Mouse (Mus musculus): ENCODE measurements at regions not wholly inside any gene's neighbourhood (a gene's known extent, or its start where the extent isn't known, plus 50 kb on each side); places are given as distances from the start of the nearest gene placed in this dataset.

DNA sequence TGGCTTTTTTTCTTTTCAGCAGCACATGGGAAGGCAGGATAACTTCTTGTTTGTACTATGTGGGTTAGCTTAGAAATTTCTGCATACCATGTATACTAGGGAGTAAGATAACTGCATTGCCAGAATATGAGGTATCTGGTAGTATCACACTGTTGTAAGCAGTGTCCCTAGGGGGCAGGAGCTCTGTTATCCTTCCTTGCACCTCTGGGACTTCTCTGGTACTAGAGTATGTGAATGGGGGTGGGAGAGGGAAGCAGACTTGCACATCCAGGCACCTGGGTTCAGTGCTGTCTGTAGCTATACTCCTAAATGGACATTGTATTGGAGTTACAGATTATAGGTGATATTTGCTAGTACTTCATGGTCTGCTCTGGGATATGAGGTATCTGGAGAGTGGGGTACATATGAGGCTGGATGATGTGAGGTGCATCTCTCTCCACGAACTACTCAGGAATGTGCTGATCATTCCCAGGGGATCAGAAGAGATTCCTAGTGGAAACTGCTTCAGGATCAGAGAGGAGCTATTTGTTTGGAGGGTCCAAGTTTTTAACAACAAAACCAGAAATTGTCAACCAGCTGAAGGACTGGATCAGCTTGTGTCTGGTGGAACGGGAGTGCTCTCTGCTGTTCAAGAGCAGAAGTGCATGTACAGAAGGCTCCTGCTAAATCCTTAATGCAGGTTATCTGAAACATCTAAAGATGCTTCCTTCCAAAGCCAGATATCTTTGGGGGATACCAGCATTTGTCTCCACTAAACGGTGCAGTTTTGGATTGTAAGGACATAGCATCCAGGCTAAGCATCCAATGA, 402.7 kb upstream of the Vrk2 start:
- no peak for TF ChIP-seq POLR2A (IDR thresholded peaks at IDR 0.05; ENCODE audit: borderline replicate concordance, low read depth, low read length)
- TF ChIP-seq CTCF (IDR thresholded peaks at IDR 0.05; ENCODE audit: low read depth, low read length) = no peak
- Histone ChIP-seq H3K4me3 (ENCODE audit: insufficient read depth, low read length) (no peak overlapping the region), H3K4me1 (ENCODE audit: control insufficient read depth, insufficient read depth, low read length) (no peaks in the 10 kb centered on the region), H3K27ac (ENCODE audit: insufficient read depth, low read depth, low read length) (no peak overlapping the region)

DNA sequence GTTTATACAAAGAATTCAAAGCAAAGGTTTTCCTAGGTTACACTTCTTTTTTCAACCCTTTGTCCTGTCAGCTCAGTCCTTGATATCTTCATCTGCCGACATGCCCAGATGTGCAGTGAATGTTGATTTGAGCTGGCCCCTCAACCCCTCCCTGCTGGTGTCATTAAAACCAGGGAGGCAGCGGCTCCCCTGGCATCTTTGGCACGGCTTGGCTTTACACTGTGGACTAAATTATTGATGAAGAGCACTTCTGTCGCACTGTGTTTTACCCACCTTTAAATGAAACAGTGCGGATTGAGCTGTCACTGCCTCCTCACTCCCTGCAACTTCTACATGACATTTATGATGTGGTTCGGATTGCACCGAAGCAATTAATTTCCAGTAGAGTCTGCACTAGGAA, 387.4 kb upstream of the Vrk2 start:
- Histone ChIP-seq H3K27ac (ENCODE audit: insufficient read depth, low read depth, low read length) (no peak overlapping the region), H3K4me3 (ENCODE audit: insufficient read depth, low read length) (no peak overlapping the region), H3K4me1 (ENCODE audit: control insufficient read depth, insufficient read depth, low read length) (no peaks in the 10 kb centered on the region)
- TF ChIP-seq POLR2A (IDR thresholded peaks at IDR 0.05; ENCODE audit: borderline replicate concordance, low read depth, low read length) = no peak
- no peak for TF ChIP-seq CTCF (IDR thresholded peaks at IDR 0.05; ENCODE audit: low read depth, low read length)

DNA sequence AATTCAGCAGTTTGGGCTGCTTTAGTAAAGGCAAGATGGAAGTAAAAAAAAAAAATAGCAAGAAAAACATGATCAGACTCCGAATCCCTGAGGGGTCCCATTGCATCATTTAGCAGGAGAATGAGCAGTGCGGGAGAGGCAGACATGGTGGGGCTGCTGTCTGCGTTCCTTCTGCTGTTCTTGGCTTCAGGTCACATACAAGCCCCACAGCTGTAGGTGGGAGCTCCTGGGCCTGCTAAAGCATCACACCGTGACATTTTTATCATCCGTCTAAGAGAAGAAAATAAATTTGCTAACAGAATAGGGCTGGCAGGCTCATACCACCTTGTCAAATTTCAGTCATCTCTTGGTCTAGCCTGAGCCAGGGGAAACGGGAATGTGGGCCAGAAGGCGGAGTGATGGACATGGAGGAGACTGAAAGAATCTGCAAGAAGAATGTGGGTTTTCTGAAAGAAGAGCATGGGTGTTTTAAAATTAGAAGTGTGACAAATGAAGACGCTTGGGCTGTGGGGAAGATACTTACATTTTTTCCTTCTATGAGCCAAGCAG, 378.8 kb upstream of the Vrk2 start:
- Histone ChIP-seq H3K4me1 (ENCODE audit: control insufficient read depth, insufficient read depth, low read length) (no peaks in the 10 kb centered on the region), H3K4me3 (ENCODE audit: insufficient read depth, low read length) (no peak overlapping the region), H3K27ac (ENCODE audit: insufficient read depth, low read depth, low read length) (no peak overlapping the region)
- TF ChIP-seq CTCF (IDR thresholded peaks at IDR 0.05; ENCODE audit: low read depth, low read length) = no peak
- no peak for TF ChIP-seq POLR2A (IDR thresholded peaks at IDR 0.05; ENCODE audit: borderline replicate concordance, low read depth, low read length)

DNA sequence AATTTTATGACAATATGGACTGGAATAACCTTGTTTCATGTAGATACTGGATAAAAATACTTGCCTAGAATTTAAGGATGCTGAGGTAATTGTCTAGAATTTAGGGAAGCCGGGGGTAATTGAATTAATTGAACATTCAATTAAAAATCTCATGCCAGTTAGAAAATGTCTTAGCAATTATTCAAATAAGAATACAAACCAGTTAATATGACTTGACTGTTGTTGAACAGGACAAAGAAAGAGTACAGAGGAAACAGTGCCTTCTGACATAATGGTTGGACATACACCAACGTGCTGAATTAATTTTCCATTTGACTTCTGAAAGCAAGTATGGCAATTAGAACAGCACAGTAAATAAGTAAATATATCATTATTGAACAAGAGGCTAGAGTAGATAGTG, 377.4 kb upstream of the Vrk2 start:
- no peak overlapping the region for H3K4me3 ChIP-seq (ENCODE audit: insufficient read depth, low read length)
- TF ChIP-seq CTCF (IDR thresholded peaks at IDR 0.05; ENCODE audit: low read depth, low read length) (no peak), POLR2A (IDR thresholded peaks at IDR 0.05; ENCODE audit: borderline replicate concordance, low read depth, low read length) (no peak)
- H3K27ac ChIP-seq (ENCODE audit: insufficient read depth, low read depth, low read length) = no peak overlapping the region
- no peaks in the 10 kb centered on the region for H3K4me1 ChIP-seq (ENCODE audit: control insufficient read depth, insufficient read depth, low read length)

DNA sequence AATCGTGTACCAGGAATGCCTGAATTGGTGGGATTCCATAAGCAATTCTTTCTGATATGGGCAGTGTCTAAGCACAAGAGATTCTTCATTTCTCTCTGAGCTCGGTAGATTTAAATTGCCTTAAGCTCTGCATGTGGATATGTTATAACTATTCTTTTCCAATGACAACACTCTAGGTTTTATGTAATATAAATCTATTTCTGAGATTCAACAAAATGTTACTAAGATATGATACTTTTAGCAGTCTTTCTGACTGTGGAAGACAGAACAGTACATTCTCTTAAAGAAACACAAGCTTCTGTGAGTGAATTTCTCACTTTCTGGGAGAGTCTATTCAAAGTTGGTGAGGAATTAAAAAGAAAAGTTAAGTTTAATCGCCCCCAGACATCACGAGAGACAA, 373.6 kb upstream of the Vrk2 start:
- no peak overlapping the region for H3K27ac ChIP-seq (ENCODE audit: insufficient read depth, low read depth, low read length)
- TF ChIP-seq POLR2A (IDR thresholded peaks at IDR 0.05; ENCODE audit: borderline replicate concordance, low read depth, low read length) (no peak), CTCF (IDR thresholded peaks at IDR 0.05; ENCODE audit: low read depth, low read length) (no peak)
- H3K4me3 ChIP-seq (ENCODE audit: insufficient read depth, low read length) = no peak overlapping the region
- H3K4me1 ChIP-seq (ENCODE audit: control insufficient read depth, insufficient read depth, low read length) = no peaks in the 10 kb centered on the region

DNA sequence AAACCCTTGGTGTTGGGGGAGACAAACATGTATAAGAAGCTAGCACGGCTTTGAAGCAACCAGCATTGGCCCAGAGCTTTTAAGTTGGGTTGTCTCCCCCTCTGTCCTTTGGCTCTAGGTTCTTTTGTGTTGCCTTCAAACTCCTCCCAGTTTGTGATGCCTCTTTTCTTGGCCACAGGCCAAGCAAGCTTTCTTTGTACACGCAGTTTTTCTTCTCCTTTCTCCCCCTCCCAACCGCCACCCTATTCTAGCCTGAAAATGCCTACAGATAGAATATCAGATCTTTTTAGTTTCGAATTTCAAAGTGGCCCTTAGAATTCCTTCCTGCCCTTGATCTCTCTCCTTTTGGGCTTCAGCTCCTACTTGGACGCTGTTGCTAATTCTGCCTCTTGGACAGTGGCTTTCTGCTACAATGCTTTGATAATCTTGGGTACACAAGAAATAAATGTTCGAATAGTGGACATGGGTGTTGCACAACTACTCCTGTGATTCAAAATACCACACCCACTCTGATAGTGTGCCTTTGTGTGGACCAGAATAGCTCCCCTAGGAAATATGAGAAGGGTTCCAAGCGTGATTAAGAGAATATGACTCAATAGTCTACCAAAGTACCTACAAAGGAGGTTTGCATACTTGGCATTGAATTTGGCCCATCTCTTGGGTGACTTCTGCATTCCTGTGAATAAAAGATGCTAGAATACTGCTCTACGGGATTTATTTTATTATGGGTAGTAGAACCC, 369.3 kb upstream of the Vrk2 start:
- H3K4me1 ChIP-seq (ENCODE audit: control insufficient read depth, insufficient read depth, low read length) = no peaks in the 10 kb centered on the region
- no peak overlapping the region for H3K27ac ChIP-seq (ENCODE audit: insufficient read depth, low read depth, low read length)
- TF ChIP-seq POLR2A (IDR thresholded peaks at IDR 0.05; ENCODE audit: borderline replicate concordance, low read depth, low read length) (no peak), CTCF (IDR thresholded peaks at IDR 0.05; ENCODE audit: low read depth, low read length) (no peak)
- no peak overlapping the region for H3K4me3 ChIP-seq (ENCODE audit: insufficient read depth, low read length)

DNA sequence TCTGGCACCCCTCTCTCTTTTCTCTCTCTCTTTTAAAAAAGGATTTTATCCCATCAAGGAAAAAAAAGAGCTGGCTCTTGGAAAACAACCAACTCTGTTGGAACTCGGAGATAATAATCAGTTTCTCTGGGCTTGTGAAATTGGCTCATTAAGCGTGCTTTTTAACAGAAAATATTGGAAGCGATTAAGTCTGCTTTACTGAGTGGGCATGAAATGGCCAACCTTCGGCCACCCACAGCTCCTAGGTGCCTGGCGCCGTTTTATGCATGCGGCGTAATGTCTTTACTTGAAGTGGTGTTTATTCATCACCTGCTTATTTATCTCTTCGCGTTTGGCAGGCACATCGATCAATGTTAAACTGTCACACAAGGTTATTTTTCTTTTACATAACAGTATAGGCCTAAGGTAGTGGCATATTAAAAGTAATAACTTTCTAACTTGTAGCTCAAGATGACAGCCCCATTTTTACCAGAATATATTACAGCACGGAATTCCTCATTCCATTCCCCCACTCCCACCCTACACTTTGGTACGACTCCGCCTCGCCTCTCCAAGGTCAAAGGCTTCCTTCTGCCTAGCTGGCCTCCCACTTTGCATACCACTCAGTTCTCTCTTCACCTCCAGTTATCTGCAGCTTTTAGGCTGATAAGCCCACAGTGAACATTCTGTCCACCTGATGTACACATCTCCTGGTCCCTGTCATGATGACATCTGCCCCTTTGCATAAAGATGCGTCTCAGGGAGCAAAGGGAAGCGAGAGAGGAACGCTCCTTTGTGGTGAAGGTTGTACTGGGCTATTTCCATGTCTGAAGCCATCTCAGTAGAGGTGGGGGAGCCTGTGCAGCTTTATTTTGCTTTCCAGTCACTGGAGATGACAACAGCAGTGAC, 368.5 kb upstream of the Vrk2 start:
- TF ChIP-seq POLR2A (IDR thresholded peaks at IDR 0.05; ENCODE audit: borderline replicate concordance, low read depth, low read length) (no peak), CTCF (IDR thresholded peaks at IDR 0.05; ENCODE audit: low read depth, low read length) (no peak)
- no peak overlapping the region for H3K27ac ChIP-seq (ENCODE audit: insufficient read depth, low read depth, low read length)
- H3K4me1 ChIP-seq (ENCODE audit: control insufficient read depth, insufficient read depth, low read length) = no peaks in the 10 kb centered on the region

DNA sequence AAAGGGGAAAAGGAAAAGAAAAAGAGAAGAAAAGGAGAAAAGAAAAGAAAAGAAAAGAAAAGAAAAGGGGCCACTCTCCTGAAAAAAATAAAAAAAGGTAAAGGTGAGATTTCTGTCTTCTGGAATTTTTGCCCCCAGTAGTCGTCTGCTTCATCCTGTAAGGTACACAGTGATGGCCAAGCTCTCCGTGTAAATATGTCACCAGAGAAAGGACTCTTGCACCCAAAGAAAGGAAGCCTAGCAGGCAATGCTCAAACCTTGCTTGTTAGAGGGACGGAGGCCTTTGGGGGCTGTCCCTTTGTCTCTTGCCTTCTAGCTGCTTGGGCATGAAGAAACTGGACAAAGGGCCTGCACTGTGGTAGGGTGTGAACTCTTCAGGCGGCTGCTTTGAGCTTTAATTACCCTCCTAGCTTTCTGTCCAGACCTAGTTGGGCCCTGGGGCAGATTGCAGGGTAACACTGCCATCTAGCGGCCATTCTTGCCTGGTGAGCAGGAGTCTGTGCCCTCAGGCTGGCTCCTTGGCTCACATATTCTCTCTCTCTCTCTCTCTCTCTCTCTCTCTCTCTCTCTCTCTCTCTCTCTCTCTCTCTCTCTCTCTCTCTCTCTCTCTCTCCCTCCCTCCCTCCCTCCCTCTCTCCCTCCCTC, 367.7 kb upstream of the Vrk2 start:
- Histone ChIP-seq H3K4me3 (ENCODE audit: insufficient read depth, low read length) (no peak overlapping the region), H3K27ac (ENCODE audit: insufficient read depth, low read depth, low read length) (no peak overlapping the region), H3K4me1 (ENCODE audit: control insufficient read depth, insufficient read depth, low read length) (no peaks in the 10 kb centered on the region)
- TF ChIP-seq CTCF (IDR thresholded peaks at IDR 0.05; ENCODE audit: low read depth, low read length) (peak; percentile 84), POLR2A (IDR thresholded peaks at IDR 0.05; ENCODE audit: borderline replicate concordance, low read depth, low read length) (no peak)

More for the DNA sequence above, 368.5 kb upstream of the Vrk2 start:
- no peak overlapping the region for H3K4me3 ChIP-seq (ENCODE audit: insufficient read depth, low read length)

DNA sequence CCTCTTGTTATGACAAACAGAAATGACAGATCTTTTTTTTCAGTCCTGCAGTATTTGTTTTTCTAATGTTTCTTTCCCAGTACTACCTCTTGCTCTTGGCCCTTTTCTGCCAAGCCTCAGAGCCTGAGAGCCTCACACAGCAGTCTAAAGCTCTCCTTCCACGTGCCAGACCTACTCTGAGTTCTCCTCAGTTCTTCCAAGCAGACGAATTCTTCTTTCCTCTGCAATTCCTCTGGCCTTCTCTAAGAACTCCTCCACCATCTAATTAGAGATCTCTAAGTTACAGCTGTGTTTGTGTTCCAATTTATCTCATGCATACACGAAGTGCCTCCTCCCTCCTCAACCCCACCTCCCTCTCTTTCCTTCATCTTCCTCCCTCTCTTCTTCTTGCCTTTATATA, 362.4 kb upstream of the Vrk2 start:
- Histone ChIP-seq H3K27ac (ENCODE audit: insufficient read depth, low read depth, low read length) (no peak overlapping the region), H3K4me1 (ENCODE audit: control insufficient read depth, insufficient read depth, low read length) (no peaks in the 10 kb centered on the region), H3K4me3 (ENCODE audit: insufficient read depth, low read length) (no peak overlapping the region)
- TF ChIP-seq CTCF (IDR thresholded peaks at IDR 0.05; ENCODE audit: low read depth, low read length) (no peak), POLR2A (IDR thresholded peaks at IDR 0.05; ENCODE audit: borderline replicate concordance, low read depth, low read length) (no peak)
